Mouse (Mus musculus): ENCODE measurements around the gene Med25. TPM values are rescaled to one million over a fixed set of nuclear protein-coding genes. Genes with fewer than 3 reads are reported as not detected.
A peak's percentile ranks its signal among the peaks of the same experiment; 100 is the strongest.

Gene Med25
- polyA plus RNA-seq, 1 experiment from 2014 or later = 51.9 TPM

DNA sequence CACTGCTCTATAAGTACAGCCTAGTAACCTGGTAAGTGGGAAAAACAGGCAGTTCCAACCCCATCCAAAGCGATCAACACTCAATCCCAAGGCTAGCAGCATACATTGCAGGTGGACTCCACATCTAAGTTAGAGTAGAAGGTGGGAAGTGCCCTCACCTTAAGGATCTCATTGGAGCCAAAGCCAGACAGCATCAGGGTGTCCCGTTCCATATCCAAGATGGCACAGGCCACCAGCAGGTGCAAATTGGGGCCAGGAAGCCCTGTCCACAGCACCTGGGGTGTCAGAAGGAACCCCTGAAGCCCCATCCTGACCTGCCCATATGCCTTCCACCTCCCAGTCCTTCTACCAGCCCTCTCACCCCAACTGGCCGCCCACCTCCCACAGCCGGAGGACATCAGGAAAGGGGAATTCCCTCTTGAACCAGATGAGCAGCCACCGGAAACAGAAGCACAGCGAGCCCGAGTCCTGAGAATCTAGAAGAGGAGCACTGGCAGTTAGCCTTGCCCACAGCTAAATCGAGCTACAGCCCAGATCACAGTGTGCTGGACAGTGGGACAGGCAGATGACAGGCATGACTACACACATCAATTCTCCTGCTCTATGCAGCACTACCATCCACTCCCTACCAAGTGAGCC is 50.6 kb downstream of the Med25 start:
- Histone ChIP-seq H3K9me3 (replicated peaks; ENCODE audit: control insufficient read depth, low read length) (no peaks in the 10 kb centered on the region), H3K4me3 (ENCODE audit: low read depth, low read length) (no peak overlapping the region), H3K27me3 (ENCODE audit: control insufficient read depth, insufficient read depth, low read length) (peaks cover 13% of the 10 kb centered on the region), H3K9ac (ENCODE audit: low read depth, low read length) (no peak overlapping the region), H3K4me1 (ENCODE audit: control insufficient read depth, insufficient read depth, low read length) (peaks cover 9% of the 10 kb centered on the region), H3K36me3 (ENCODE audit: control insufficient read depth, insufficient read depth, low read length) (peaks cover 22% of the 10 kb centered on the region), H3K4me2 (no peak overlapping the region), H3K27ac (ENCODE audit: low read depth, low read length) (no peak overlapping the region)
- WGBS (ENCODE audit: insufficient replicate concordance) = 90% methylated on average over 8 of the region's 8 CpGs
- ATAC-seq (replicated peaks; ENCODE audit: insufficient number of reproducible peaks, low FRiP score, low TSS enrichment) = no peak

DNA sequence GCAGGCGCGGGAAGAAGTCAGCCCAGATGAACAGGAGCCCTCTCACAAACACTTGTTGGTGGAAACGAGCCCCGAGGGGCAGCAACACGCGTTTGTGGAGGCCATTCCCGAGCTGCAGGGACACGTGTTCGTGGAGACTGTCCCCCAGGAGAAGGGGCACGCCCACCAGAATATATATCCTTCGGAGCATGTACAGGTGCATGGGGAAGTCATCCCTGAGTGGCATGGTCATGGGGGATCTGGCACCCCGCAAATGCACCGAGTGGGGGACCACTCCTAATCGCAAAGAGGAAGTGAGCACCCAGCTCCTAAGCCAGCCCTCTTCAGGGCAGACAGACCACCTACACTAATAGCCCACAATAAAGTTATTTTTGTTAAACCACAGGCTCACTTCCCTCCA is 52.1 kb downstream of the Med25 start:
- H3K4me1 ChIP-seq (ENCODE audit: control insufficient read depth, insufficient read depth, low read length) = peaks cover 12% of the 10 kb centered on the region
- peak overlapping the region; percentile 65 for H3K4me2 ChIP-seq
- H3K9ac ChIP-seq (ENCODE audit: low read depth, low read length) = 0 out of 2 replicates have a peak overlapping the region, but pooled peaks have one; percentile 34
- peaks cover 15% of the 10 kb centered on the region; the same call in 1 of the 2 replicates for H3K36me3 ChIP-seq (ENCODE audit: control insufficient read depth, insufficient read depth, low read length)
- 56% methylated on average over 14 of the region's 14 CpGs for WGBS (ENCODE audit: insufficient replicate concordance)
- H3K27ac ChIP-seq (ENCODE audit: low read depth, low read length) = no peak overlapping the region
- no peak for ATAC-seq (replicated peaks; ENCODE audit: insufficient number of reproducible peaks, low FRiP score, low TSS enrichment)
- H3K4me3 ChIP-seq (ENCODE audit: low read depth, low read length) = peak overlapping the region; percentile 29; the same call in 1 of the 2 replicates
- no peaks in the 10 kb centered on the region for H3K9me3 ChIP-seq (replicated peaks; ENCODE audit: control insufficient read depth, low read length)
- H3K27me3 ChIP-seq (ENCODE audit: control insufficient read depth, insufficient read depth, low read length) = peaks cover 13% of the 10 kb centered on the region

DNA sequence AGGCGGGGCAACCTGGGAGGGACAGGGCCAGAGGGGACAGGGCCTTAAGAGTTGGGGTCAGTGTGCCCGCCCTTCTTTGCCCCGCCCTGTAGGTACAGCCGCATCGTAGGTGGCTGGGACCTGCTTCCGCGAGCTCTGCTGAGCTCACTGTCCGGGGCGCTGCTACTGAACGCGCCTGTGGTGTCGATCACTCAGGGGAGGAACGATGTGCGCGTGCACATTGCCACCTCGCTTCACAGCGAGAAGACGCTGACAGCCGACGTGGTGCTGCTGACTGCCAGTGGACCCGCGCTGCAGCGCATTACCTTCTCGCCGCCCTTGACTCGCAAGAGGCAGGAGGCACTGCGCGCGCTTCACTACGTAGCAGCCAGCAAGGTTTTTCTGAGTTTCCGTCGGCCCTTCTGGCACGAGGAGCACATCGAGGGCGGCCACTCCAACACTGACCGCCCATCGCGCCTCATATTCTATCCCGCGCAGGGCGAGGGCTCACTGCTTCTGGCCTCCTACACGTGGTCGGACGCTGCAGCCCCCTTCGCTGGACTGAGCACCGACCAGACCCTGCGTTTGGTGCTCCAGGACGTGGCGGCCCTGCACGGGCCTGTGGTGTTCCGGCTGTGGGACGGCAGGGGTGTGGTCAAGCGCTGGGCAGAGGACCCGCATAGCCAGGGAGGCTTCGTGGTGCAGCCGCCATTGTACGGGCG is 52.9 kb downstream of the Med25 start:
- Histone ChIP-seq H3K4me3 (ENCODE audit: low read depth, low read length) (peak overlapping the region; percentile 29), H3K4me1 (ENCODE audit: control insufficient read depth, insufficient read depth, low read length) (peaks cover 12% of the 10 kb centered on the region), H3K27ac (ENCODE audit: low read depth, low read length) (no peak overlapping the region), H3K9me3 (replicated peaks; ENCODE audit: control insufficient read depth, low read length) (no peaks in the 10 kb centered on the region), H3K4me2 (peak overlapping the region; percentile 65), H3K9ac (ENCODE audit: low read depth, low read length) (peak overlapping the region; percentile 47), H3K27me3 (ENCODE audit: control insufficient read depth, insufficient read depth, low read length) (peaks cover 13% of the 10 kb centered on the region), H3K36me3 (ENCODE audit: control insufficient read depth, insufficient read depth, low read length) (peaks cover 13% of the 10 kb centered on the region; the same call in 1 of the 2 replicates)
- WGBS (ENCODE audit: insufficient replicate concordance) = 2% methylated on average over 57 of the region's 58 CpGs
- peak; percentile 63 for ATAC-seq (replicated peaks; ENCODE audit: insufficient number of reproducible peaks, low FRiP score, low TSS enrichment)

DNA sequence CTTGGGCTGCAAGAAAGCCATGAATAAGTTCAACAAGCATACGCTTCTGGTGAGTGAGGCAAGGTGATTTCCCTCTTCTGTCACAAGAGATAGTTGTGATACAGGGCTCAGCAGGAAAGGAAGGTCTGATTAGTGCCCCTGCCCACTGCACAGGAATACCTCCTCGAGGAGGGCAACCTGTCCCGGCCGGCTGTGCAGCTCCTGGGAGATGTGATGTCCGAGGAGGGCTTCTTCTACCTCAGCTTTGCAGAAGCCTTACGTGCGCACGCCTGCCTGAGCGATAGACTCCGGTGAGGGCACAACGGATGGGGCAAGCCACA is 53.4 kb downstream of the Med25 start:
- WGBS (ENCODE audit: insufficient replicate concordance) = 24% methylated on average over 11 of the region's 11 CpGs
- H3K4me2 ChIP-seq = peak overlapping the region; percentile 65
- H3K9me3 ChIP-seq (replicated peaks; ENCODE audit: control insufficient read depth, low read length) = no peaks in the 10 kb centered on the region
- ATAC-seq (replicated peaks; ENCODE audit: insufficient number of reproducible peaks, low FRiP score, low TSS enrichment) = no peak; the same call in 1 of the 2 replicates
- H3K4me3 ChIP-seq (ENCODE audit: low read depth, low read length) = peak overlapping the region; percentile 29
- peaks cover 12% of the 10 kb centered on the region for H3K4me1 ChIP-seq (ENCODE audit: control insufficient read depth, insufficient read depth, low read length)
- peaks cover 13% of the 10 kb centered on the region for H3K27me3 ChIP-seq (ENCODE audit: control insufficient read depth, insufficient read depth, low read length)
- H3K27ac ChIP-seq (ENCODE audit: low read depth, low read length) = no peak overlapping the region
- peaks cover 8% of the 10 kb centered on the region; the same call in 1 of the 2 replicates for H3K36me3 ChIP-seq (ENCODE audit: control insufficient read depth, insufficient read depth, low read length)
- peak overlapping the region; percentile 47; the same call in 1 of the 2 replicates for H3K9ac ChIP-seq (ENCODE audit: low read depth, low read length)

DNA sequence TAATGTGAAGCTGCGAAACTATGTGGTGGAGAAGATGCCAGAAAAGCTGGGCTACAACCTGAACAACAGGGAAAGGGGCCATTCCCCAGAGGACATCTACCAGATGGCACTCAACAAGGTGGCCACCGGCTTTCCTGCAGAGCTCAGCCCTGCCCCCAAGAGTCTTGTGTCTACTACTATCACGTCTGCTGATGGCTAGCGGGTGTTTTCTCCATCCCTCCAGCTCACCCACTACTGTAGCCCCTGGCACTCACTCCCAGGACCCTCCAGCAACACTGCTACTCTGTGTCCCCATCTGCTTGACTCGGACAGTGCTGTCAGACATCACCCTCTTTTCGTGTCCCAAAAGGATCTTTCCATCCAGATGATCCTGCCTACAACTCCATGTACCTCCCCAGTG is 54.4 kb downstream of the Med25 start:
- Histone ChIP-seq H3K9ac (ENCODE audit: low read depth, low read length) (no peak overlapping the region), H3K4me1 (ENCODE audit: control insufficient read depth, insufficient read depth, low read length) (peaks cover 12% of the 10 kb centered on the region), H3K9me3 (replicated peaks; ENCODE audit: control insufficient read depth, low read length) (no peaks in the 10 kb centered on the region), H3K36me3 (ENCODE audit: control insufficient read depth, insufficient read depth, low read length) (peaks cover 5% of the 10 kb centered on the region; the same call in 1 of the 2 replicates), H3K4me2 (no peak overlapping the region), H3K27me3 (ENCODE audit: control insufficient read depth, insufficient read depth, low read length) (peaks cover 13% of the 10 kb centered on the region), H3K27ac (ENCODE audit: low read depth, low read length) (no peak overlapping the region), H3K4me3 (ENCODE audit: low read depth, low read length) (no peak overlapping the region)
- no peak for ATAC-seq (replicated peaks; ENCODE audit: insufficient number of reproducible peaks, low FRiP score, low TSS enrichment)
- 83% methylated on average over 6 of the region's 6 CpGs for WGBS (ENCODE audit: insufficient replicate concordance)

DNA sequence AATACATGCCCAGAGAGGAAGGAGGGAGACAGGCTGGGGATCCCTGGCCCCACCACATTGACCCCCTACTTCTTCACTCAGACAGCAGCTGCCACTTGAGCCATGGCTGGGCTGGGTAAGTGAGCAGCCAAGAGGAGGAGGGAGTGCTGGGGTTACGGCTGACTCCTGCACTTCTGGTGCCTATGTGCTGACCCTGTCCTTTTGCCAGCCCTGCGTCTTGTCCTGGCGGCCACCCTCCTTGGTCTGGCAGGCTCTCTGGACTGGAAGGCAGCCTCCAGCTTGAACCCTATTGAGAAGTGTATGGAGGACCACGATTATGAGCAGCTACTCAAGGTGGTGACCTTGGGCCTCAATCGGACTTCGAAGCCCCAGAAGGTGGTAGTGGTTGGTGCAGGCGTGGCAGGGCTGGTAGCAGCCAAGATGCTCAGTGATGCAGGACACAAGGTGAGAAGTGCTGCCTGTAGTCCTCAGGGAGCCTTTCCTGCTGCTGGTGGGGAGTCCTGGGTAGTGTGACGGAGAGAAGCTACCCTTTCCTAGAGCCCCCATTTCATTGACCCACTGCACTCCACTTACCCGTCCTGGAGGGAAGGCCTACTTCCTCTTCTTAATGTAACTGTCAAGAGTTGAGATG is 56.0 kb downstream of the Med25 start:
- ATAC-seq (replicated peaks; ENCODE audit: insufficient number of reproducible peaks, low FRiP score, low TSS enrichment) = no peak
- H3K36me3 ChIP-seq (ENCODE audit: control insufficient read depth, insufficient read depth, low read length) = peaks cover 6% of the 10 kb centered on the region
- H3K4me2 ChIP-seq = no peak overlapping the region

DNA sequence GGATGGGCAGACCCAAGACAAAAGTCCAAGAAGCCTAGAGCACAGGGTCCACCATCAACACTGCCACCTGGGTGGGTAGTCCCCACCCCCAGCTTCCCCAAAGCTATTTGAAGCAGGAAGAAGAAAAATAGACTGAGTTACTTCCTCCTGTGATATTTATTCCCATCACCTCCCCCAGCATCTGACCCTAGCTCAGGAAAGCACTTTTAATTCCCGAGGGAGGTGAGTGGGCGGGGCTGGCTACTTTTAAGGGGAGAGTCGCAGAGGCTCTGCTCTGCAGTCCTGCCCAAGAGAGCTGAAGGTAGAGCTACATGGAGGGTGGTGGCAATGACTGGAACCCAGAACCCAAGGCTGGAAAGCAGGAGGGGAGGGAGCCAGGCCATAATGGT is 56.5 kb downstream of the Med25 start:
- Histone ChIP-seq H3K27me3 (ENCODE audit: control insufficient read depth, insufficient read depth, low read length) (peaks cover 13% of the 10 kb centered on the region), H3K4me3 (ENCODE audit: low read depth, low read length) (no peak overlapping the region), H3K27ac (ENCODE audit: low read depth, low read length) (no peak overlapping the region), H3K9me3 (replicated peaks; ENCODE audit: control insufficient read depth, low read length) (no peaks in the 10 kb centered on the region), H3K9ac (ENCODE audit: low read depth, low read length) (no peak overlapping the region), H3K36me3 (ENCODE audit: control insufficient read depth, insufficient read depth, low read length) (peaks cover 9% of the 10 kb centered on the region), H3K4me2 (no peak overlapping the region), H3K4me1 (ENCODE audit: control insufficient read depth, insufficient read depth, low read length) (peaks cover 12% of the 10 kb centered on the region)
- WGBS (ENCODE audit: insufficient replicate concordance) = 39% methylated on average over 3 of the region's 3 CpGs
- no peak for ATAC-seq (replicated peaks; ENCODE audit: insufficient number of reproducible peaks, low FRiP score, low TSS enrichment)

More for the DNA sequence above, 56.0 kb downstream of the Med25 start:
- H3K9ac ChIP-seq (ENCODE audit: low read depth, low read length) = no peak overlapping the region
- no peak overlapping the region for H3K4me3 ChIP-seq (ENCODE audit: low read depth, low read length)
- peaks cover 13% of the 10 kb centered on the region for H3K27me3 ChIP-seq (ENCODE audit: control insufficient read depth, insufficient read depth, low read length)
- 85% methylated on average over 9 of the region's 9 CpGs for WGBS (ENCODE audit: insufficient replicate concordance)
- peaks cover 12% of the 10 kb centered on the region for H3K4me1 ChIP-seq (ENCODE audit: control insufficient read depth, insufficient read depth, low read length)
- no peak overlapping the region for H3K27ac ChIP-seq (ENCODE audit: low read depth, low read length)
- no peaks in the 10 kb centered on the region for H3K9me3 ChIP-seq (replicated peaks; ENCODE audit: control insufficient read depth, low read length)

DNA sequence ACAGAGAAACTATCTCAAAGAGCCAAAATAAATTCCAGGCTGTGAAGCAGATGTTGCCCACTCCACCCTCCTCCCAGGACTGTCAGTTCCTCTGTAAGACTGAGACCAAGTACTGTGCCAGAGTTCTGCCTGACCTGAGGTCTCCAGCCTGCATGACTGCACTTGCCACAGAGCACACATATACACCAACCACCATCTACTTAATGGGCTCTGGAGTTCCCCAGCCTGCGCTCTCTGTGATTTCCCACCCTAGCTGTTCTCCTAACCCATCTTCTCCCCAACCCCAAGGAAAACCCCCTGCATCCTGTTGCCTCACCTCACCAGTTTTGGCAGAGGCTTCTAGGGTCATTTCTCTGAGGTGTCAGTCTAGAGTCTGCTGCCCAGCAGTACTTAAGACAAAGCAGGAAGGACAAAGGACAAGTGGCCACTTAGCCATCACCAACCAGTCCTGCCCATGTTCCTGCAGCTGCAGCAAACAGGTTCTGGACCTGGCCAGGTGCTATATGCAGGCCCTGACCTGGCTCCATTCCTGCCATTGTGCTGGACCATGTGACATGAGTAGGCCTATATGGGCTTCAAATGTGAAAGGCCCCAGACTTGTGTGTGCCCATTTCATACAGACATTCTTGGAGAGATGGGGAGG is 57.0 kb downstream of the Med25 start:
- no peak for ATAC-seq (replicated peaks; ENCODE audit: insufficient number of reproducible peaks, low FRiP score, low TSS enrichment)
- WGBS (ENCODE audit: insufficient replicate concordance) = 88% methylated on average over 1 of the region's 1 CpGs
- no peak overlapping the region for H3K9ac ChIP-seq (ENCODE audit: low read depth, low read length)

More for the DNA sequence above, 57.0 kb downstream of the Med25 start:
- Histone ChIP-seq H3K4me1 (ENCODE audit: control insufficient read depth, insufficient read depth, low read length) (peaks cover 12% of the 10 kb centered on the region), H3K4me2 (no peak overlapping the region), H3K4me3 (ENCODE audit: low read depth, low read length) (no peak overlapping the region), H3K27me3 (ENCODE audit: control insufficient read depth, insufficient read depth, low read length) (peaks cover 11% of the 10 kb centered on the region), H3K36me3 (ENCODE audit: control insufficient read depth, insufficient read depth, low read length) (peaks cover 14% of the 10 kb centered on the region), H3K9me3 (replicated peaks; ENCODE audit: control insufficient read depth, low read length) (no peaks in the 10 kb centered on the region), H3K27ac (ENCODE audit: low read depth, low read length) (no peak overlapping the region)

All from heart, embryonic 11.5 days (tissue).